Mouse (Mus musculus): ENCODE measurements around the gene Chfr. TPM values are rescaled to one million over a fixed set of nuclear protein-coding genes. Genes with fewer than 3 reads are reported as not detected.

The Chfr gene
- 86.1 to 101 TPM (median 93.2 TPM) in 4 replicates for total RNA-seq (2023)

GRCm38 (mm10) chr5:110135293-110136086 lies at the start of gene Chfr:
Gene Chfr, plus strand, starts transcription at chr5:110135842.

GRCm38 (mm10) chr5:110094030-110094846 lies 41.4 kb upstream of the Chfr start, which contains the start of gene Gm35315:
Gene Gm35315, minus strand, starts transcription at chr5:110094420.

GRCm38 (mm10) chr5:110099656-110100580 lies 35.7 kb upstream of the Chfr start, which contains the start of gene Plcxd1:
Gene Plcxd1, plus strand, starts transcription at chr5:110099969.

GRCm38 (mm10) chr5:110107581-110108304 lies 27.9 kb upstream of the Chfr start, which contains the start of gene Gtpbp6:
Gene Gtpbp6, minus strand, starts transcription at chr5:110108197.

GRCm38 (mm10) chr5:110109991-110110441 lies 25.6 kb upstream of the Chfr start, which contains the start of gene Zfp605:
Gene Zfp605, plus strand, starts transcription at chr5:110110092.

GRCm38 (mm10) chr5:110176362-110177020 lies 40.8 kb downstream of the Chfr start, which contains the start of gene Golga3:
Gene Golga3, plus strand, starts transcription at chr5:110176701.

Other genes starting within 250 kb of the Chfr start
- 27.6 to 32.5 TPM (median 30.9 TPM) in 4 replicates for gene Gm15446, start 212.4 kb upstream of the Chfr start, total RNA-seq (2023)
- 33.6 to 50.3 TPM (median 47.2 TPM) in 4 replicates for gene Zfp932, start 139.3 kb upstream of the Chfr start, total RNA-seq (2023)
- gene Gm17655, start 63.3 kb upstream of the Chfr start, total RNA-seq (2023): 8.8 to 18.2 TPM (median 14.0 TPM) in 4 replicates
- gene Gm35315, start 41.4 kb upstream of the Chfr start, total RNA-seq (2023): 0.43 to 2.3 TPM (median 0.62 TPM) in 4 replicates
- gene Plcxd1, start 35.9 kb upstream of the Chfr start, total RNA-seq (2023): 2.0 to 3.4 TPM (median 2.6 TPM) in 4 replicates
- 124 to 140 TPM (median 133 TPM) in 4 replicates for gene Gtpbp6, start 27.6 kb upstream of the Chfr start, total RNA-seq (2023)
- gene Zfp605, start 25.8 kb upstream of the Chfr start, total RNA-seq (2023): 8.0 to 10.5 TPM (median 8.5 TPM) in 4 replicates
- gene Golga3, start 40.9 kb downstream of the Chfr start, total RNA-seq (2023): 33.6 to 40.5 TPM (median 37.6 TPM) in 4 replicates
- 74.5 to 81.8 TPM (median 79.4 TPM) in 4 replicates for gene Ankle2, start 95.2 kb downstream of the Chfr start, total RNA-seq (2023)
- gene Pgam5, start 134.1 kb downstream of the Chfr start, total RNA-seq (2023): 27.9 to 42.8 TPM (median 37.3 TPM) in 4 replicates
- 1.5 to 4.0 TPM (median 3.0 TPM) in 4 replicates for gene Pxmp2, start 150.3 kb downstream of the Chfr start, total RNA-seq (2023)
- 7.2 to 11.7 TPM (median 8.9 TPM) in 4 replicates for gene Pole, start 150.5 kb downstream of the Chfr start, total RNA-seq (2023)
- 0.29 to 0.72 TPM (median 0.46 TPM) in 3 of 4 replicates, not detected in the other for gene P2rx2, start 207.4 kb downstream of the Chfr start, total RNA-seq (2023)
- not detected in 4 replicates for gene Lrcol1, start 208.9 kb downstream of the Chfr start, total RNA-seq (2023)